Mouse (Mus musculus) spleen, adult 2 months (tissue): ENCODE data around the gene Chid1.

ENCODE experiments used
- CTCF ChIP-seq: fragments of 200-500 bp; IDR thresholded peaks from 2 replicates; pipeline ENCODE4 v1.5.1; 2011; ENCODE audit warnings: mild to moderate bottlenecking, inconsistent platforms; ENCODE audit not compliant: insufficient read depth, insufficient read length, insufficient replicate concordance; ENCODE audit errors: extremely low read depth
- POLR2A ChIP-seq: fragments of 200-500 bp; IDR thresholded peaks from 2 replicates; pipeline ENCODE4 v1.6.1; 2011; ENCODE audit warnings: low read depth, low read length, inconsistent platforms

- TF ChIP-seq CTCF (no peak), POLR2A (no peak)
Observed at GRCm38 (mm10) chr7:141495379-141495778, 44.3 kb downstream of the Chid1 start.
